ENCODE assay signal across 8 mouse cellular contexts in genomic region chr12:116049236-116049635, GRCm38 (mm10). TPM values are rescaled to one million over a fixed set of nuclear protein-coding genes. Genes with fewer than 3 reads are reported as not detected.
DNase-seq lines count a peak whose midpoint lies in the region; ATAC-seq and TF ChIP-seq lines count a peak whose summit lies in the region.
"Had no signal": no experiment of that assay in that cellular context is flagged by ENCODE, and none has a peak within 500 bp of the region (broad histone marks: within the 10 kb centered on the region; RNA-seq: fewer than 3 reads in every experiment).

No protein-coding gene starts in this region.

- H3K9ac ChIP-seq in lung, embryonic 14.5 days = no peak overlapping the region; the same call in 1 of the 2 replicates
- H3K9ac ChIP-seq in intestine, postnatal 0 days (ENCODE audit: low read depth, low read length) = no peak overlapping the region
- H3K9ac ChIP-seq in stomach, embryonic 15.5 days = no peak overlapping the region

- no peaks in the 10 kb centered on the region for H3K27me3 ChIP-seq in lung, embryonic 14.5 days (ENCODE audit: insufficient read depth, low read length)
- H3K27me3 ChIP-seq in intestine, postnatal 0 days (replicated peaks; ENCODE audit: control insufficient read depth, insufficient read depth, low read length) = no peaks in the 10 kb centered on the region
- no peaks in the 10 kb centered on the region for H3K27me3 ChIP-seq in stomach, embryonic 15.5 days (replicated peaks)

- H3K9me3 ChIP-seq in lung, embryonic 14.5 days (ENCODE audit: low read depth, low read length) = no peaks in the 10 kb centered on the region
- H3K9me3 ChIP-seq in intestine, postnatal 0 days (ENCODE audit: control insufficient read depth) = no peaks in the 10 kb centered on the region
- no peaks in the 10 kb centered on the region for H3K9me3 ChIP-seq in stomach, embryonic 15.5 days

- intact Hi-C loops in left cerebral cortex, postnatal 4 days (cut with DNase I) = no loop called here

- H3K27ac ChIP-seq in lung, embryonic 14.5 days (ENCODE audit: low read depth) = no peak overlapping the region
- no peak overlapping the region for H3K27ac ChIP-seq in embryonic fibroblast, embryonic 13.5 days (ENCODE audit: insufficient read depth, low read length)
- H3K27ac ChIP-seq in intestine, postnatal 0 days (ENCODE audit: low read depth, low read length) = no peak overlapping the region
- H3K27ac ChIP-seq in stomach, embryonic 15.5 days = no peak overlapping the region

- H3K4me1 ChIP-seq in lung, embryonic 14.5 days (ENCODE audit: insufficient read depth) = 0 out of 2 replicates have a peak, but pooled peaks cover 4% of the 10 kb centered on the region
- peaks cover 4% of the 10 kb centered on the region; the same call in 1 of the 2 replicates for H3K4me1 ChIP-seq in lung, adult 2 months (ENCODE audit: control insufficient read depth, insufficient read depth, low read length)
- peaks cover 4% of the 10 kb centered on the region; the same call in 1 of the 2 replicates for H3K4me1 ChIP-seq in embryonic fibroblast, embryonic 13.5 days (ENCODE audit: control insufficient read depth, insufficient read depth, low read length)
- no peaks in the 10 kb centered on the region; the same call in 1 of the 2 replicates for H3K4me1 ChIP-seq in intestine, postnatal 0 days (replicated peaks; ENCODE audit: control insufficient read depth, insufficient read depth, low read length)
- H3K4me1 ChIP-seq in stomach, embryonic 15.5 days = peaks cover 8% of the 10 kb centered on the region; the same call in 1 of the 2 replicates

- TF ChIP-seq CTCF in lung, embryonic 14.5 days (IDR thresholded peaks at IDR 0.05; ENCODE audit: low read depth) = no peak
- TF ChIP-seq CTCF in lung, adult 2 months (IDR thresholded peaks at IDR 0.05; ENCODE audit: insufficient read depth, low read length) = no peak
- TF ChIP-seq CTCF in embryonic fibroblast, embryonic 13.5 days (IDR thresholded peaks at IDR 0.05; ENCODE audit: borderline replicate concordance, insufficient read depth, low read length) = no peak
- TF ChIP-seq CTCF in intestine, postnatal 0 days (IDR thresholded peaks at IDR 0.05; ENCODE audit: low read depth) = no peak

- H3K36me3 ChIP-seq in lung, embryonic 14.5 days (ENCODE audit: insufficient read depth) = peaks cover 5% of the 10 kb centered on the region; the same call in 1 of the 2 replicates
- H3K36me3 ChIP-seq in intestine, postnatal 0 days (ENCODE audit: control insufficient read depth, insufficient read depth) = 0 out of 2 replicates have a peak, but pooled peaks cover 4% of the 10 kb centered on the region
- H3K36me3 ChIP-seq in stomach, embryonic 15.5 days = 0 out of 2 replicates have a peak, but pooled peaks cover 2% of the 10 kb centered on the region

- ATAC-seq in lung, embryonic 14.5 days (ENCODE audit: insufficient read depth) = no peak
- ATAC-seq in intestine, postnatal 0 days = no peak
- no peak for ATAC-seq in stomach, embryonic 15.5 days (ENCODE audit: insufficient read depth, low FRiP score, low read depth)

- peak overlapping the region; percentile 73; the same call in 1 of the 2 replicates for H3K4me2 ChIP-seq in lung, embryonic 14.5 days
- H3K4me2 ChIP-seq in intestine, postnatal 0 days (replicated peaks; ENCODE audit: low read depth) = peak overlapping the region; percentile 67
- H3K4me2 ChIP-seq in stomach, embryonic 15.5 days = peak overlapping the region; percentile 56

- WGBS in lung, embryonic 14.5 days = 57% methylated on average over 3 of the region's 3 CpGs
- 52% methylated on average over 3 of the region's 3 CpGs for WGBS in lung, adult 2 months
- WGBS in intestine, postnatal 0 days = 50% methylated on average over 3 of the region's 3 CpGs
- 43% methylated on average over 3 of the region's 3 CpGs for WGBS in stomach, embryonic 15.5 days

- peak overlapping the region; percentile 66 for H3K4me3 ChIP-seq in lung, embryonic 14.5 days (ENCODE audit: low read depth, low read length)
- H3K4me3 ChIP-seq in lung, adult 2 months (replicated peaks; ENCODE audit: extremely low read depth, low read depth, low read length) = no peak overlapping the region
- H3K4me3 ChIP-seq in embryonic fibroblast, embryonic 13.5 days (ENCODE audit: insufficient read depth, low read length) = peak overlapping the region; percentile 64
- no peak overlapping the region for H3K4me3 ChIP-seq in intestine, postnatal 0 days (ENCODE audit: low read depth, low read length)
- H3K4me3 ChIP-seq in stomach, embryonic 15.5 days (replicated peaks) = peak overlapping the region; percentile 70

- no peak for TF ChIP-seq POLR2A in lung, adult 2 months (IDR thresholded peaks at IDR 0.05; ENCODE audit: borderline replicate concordance, extremely low read depth, low read depth, low read length)
- no peak for TF ChIP-seq POLR2A in embryonic fibroblast, embryonic 13.5 days (IDR thresholded peaks at IDR 0.05; ENCODE audit: low read depth, low read length)

- DNase-seq in lung, embryonic 14.5 days = no peak
- DNase-seq in lung, adult 2 months = no peak
- no peak for DNase-seq in left cerebral cortex, postnatal 4 days
- DNase-seq in cerebellum, postnatal 25 days = no peak
- DNase-seq: lung, postnatal 4 days had no signal

RNA-seq across cellular contexts. Expression of gene Zfp386, which starts 1.7 kb away (rescaled TPM):
- polyA plus RNA-seq in lung, embryonic 14.5 days (2014; fragmentation: Nextera tagmentation; extraction: Ambion mirVana) = 44.6 and 46.4 TPM in 2 replicates
- 3.8 and 5.1 TPM in 2 replicates for polyA plus RNA-seq in lung, adult 2 months (2012; rRNA removed)
- 30.1 and 39.4 TPM in 2 replicates for polyA plus RNA-seq in embryonic fibroblast, embryonic 13.5 days (2011; ENCODE audit: insufficient read length, low read depth, missing spikeins)
- polyA plus RNA-seq in intestine, postnatal 0 days (2015; fragmentation: Nextera tagmentation; extraction: Ambion mirVana) = 17.3 and 17.8 TPM in 2 replicates
- polyA plus RNA-seq in stomach, embryonic 15.5 days (2015; fragmentation: Nextera tagmentation; extraction: Ambion mirVana) = 38.0 and 41.7 TPM in 2 replicates
- 10 to 100 TPM; 44.9 to 47.7 TPM for total RNA-seq in left cerebral cortex, postnatal 4 days (2021)

RNA-seq across cellular contexts. Expression of gene Vipr2, which starts 28.3 kb away (rescaled TPM):
- 4.8 and 5.5 TPM in 2 replicates for polyA plus RNA-seq in lung, embryonic 14.5 days (2014; fragmentation: Nextera tagmentation; extraction: Ambion mirVana)
- polyA plus RNA-seq in lung, adult 2 months (2012; rRNA removed) = 14.5 and 24.0 TPM in 2 replicates
- 0.43 and 0.51 TPM in 2 replicates for polyA plus RNA-seq in embryonic fibroblast, embryonic 13.5 days (2011; ENCODE audit: insufficient read length, low read depth, missing spikeins)
- polyA plus RNA-seq in intestine, postnatal 0 days (2015; fragmentation: Nextera tagmentation; extraction: Ambion mirVana) = 1.7 and 2.2 TPM in 2 replicates
- polyA plus RNA-seq in stomach, embryonic 15.5 days (2015; fragmentation: Nextera tagmentation; extraction: Ambion mirVana) = 6.3 and 7.2 TPM in 2 replicates
- total RNA-seq in left cerebral cortex, postnatal 4 days (2021) = 1 to 10 TPM; 2.3 to 2.8 TPM

Comparison
In these comparisons a context has a peak if more than half of its experiments do, and no peak if none do; other contexts are left out.
1. H3K4me3 ChIP-seq: peak in lung, embryonic 14.5 days (single experiment), embryonic fibroblast, embryonic 13.5 days (single experiment) and stomach, embryonic 15.5 days (single experiment); none in lung, adult 2 months (single experiment) and intestine, postnatal 0 days (single experiment).
2. Peak in every context shown above with its lines, with median percentiles within 50 percentile points of each other: H3K4me2 ChIP-seq.